Comparison of ENCODE assay signal across 14 mouse cellular contexts in genomic region chr2:25258887-25259286, GRCm38 (mm10). TPM values are rescaled to one million over a fixed set of nuclear protein-coding genes. Genes with fewer than 3 reads are reported as not detected.
DNase-seq lines count a peak whose midpoint lies in the region; ATAC-seq and TF ChIP-seq lines count a peak whose summit lies in the region.
"Had no signal": no experiment of that assay in that cellular context is flagged by ENCODE, and none has a peak within 500 bp of the region (broad histone marks: within the 10 kb centered on the region; RNA-seq: fewer than 3 reads in every experiment).

No protein-coding gene starts in this region.

- no peaks in the 10 kb centered on the region for H3K36me3 ChIP-seq in heart, postnatal 0 days (replicated peaks; ENCODE audit: control insufficient read depth, insufficient read depth, low read length)
- no peaks in the 10 kb centered on the region for H3K36me3 ChIP-seq in midbrain, postnatal 0 days (ENCODE audit: insufficient read depth, low read length)
- no peaks in the 10 kb centered on the region for H3K36me3 ChIP-seq in midbrain, embryonic 11.5 days (ENCODE audit: control insufficient read depth, insufficient read depth, low read length)
- no peaks in the 10 kb centered on the region for H3K36me3 ChIP-seq in limb, embryonic 10.5 days
- H3K36me3 ChIP-seq: hindbrain, embryonic 10.5 days; midbrain, embryonic 15.5 days; stomach, embryonic 15.5 days had no signal

- H3K27me3 ChIP-seq in heart, postnatal 0 days (ENCODE audit: control insufficient read depth, insufficient read depth, low read length) = no peaks in the 10 kb centered on the region
- H3K27me3 ChIP-seq in midbrain, postnatal 0 days (ENCODE audit: insufficient read depth, low read length) = 0 out of 2 replicates have a peak, but pooled peaks cover under 1% of the 10 kb centered on the region
- H3K27me3 ChIP-seq in midbrain, embryonic 11.5 days (ENCODE audit: control insufficient read depth, insufficient read depth, low read length) = peaks cover 11% of the 10 kb centered on the region
- peaks cover 9% of the 10 kb centered on the region for H3K27me3 ChIP-seq in limb, embryonic 10.5 days (ENCODE audit: low read depth, poor library complexity, severe bottlenecking)

- no peak for TF ChIP-seq EP300 in heart, postnatal 0 days (IDR thresholded peaks at IDR 0.05; ENCODE audit: low read depth)

- peak; percentile 41 for TF ChIP-seq CTCF in heart, postnatal 0 days (IDR thresholded peaks at IDR 0.05; ENCODE audit: low read depth)
- TF ChIP-seq CTCF in midbrain, postnatal 0 days (IDR thresholded peaks at IDR 0.05) = peak; percentile 59

- DNase-seq in heart, postnatal 0 days (ENCODE audit: low spot score) = no peak
- DNase-seq in heart, postnatal 14 days = no peak
- DNase-seq in midbrain, postnatal 0 days (ENCODE audit: low spot score) = no peak
- DNase-seq in midbrain, embryonic 11.5 days (ENCODE audit: low spot score, missing footprints) = no peak
- DNase-seq in NIH3T3 (ENCODE audit: low read depth) = peak; percentile 47
- DNase-seq in retina, embryonic 14.5 days (ENCODE audit: low spot score) = peak; percentile 32
- DNase-seq in limb, embryonic 10.5 days (ENCODE audit: low spot score) = no peak
- no peak for DNase-seq in Muller cell, postnatal 12 days (ENCODE audit: inconsistent ontology term)
- DNase-seq: adrenal gland, postnatal 10 days; lung, postnatal 10 days; right cerebral cortex, postnatal 14 days had no signal

- ATAC-seq in heart, postnatal 0 days (ENCODE audit: insufficient read depth, low read depth) = no peak
- no peak for ATAC-seq in midbrain, postnatal 0 days (ENCODE audit: low FRiP score)
- no peak for ATAC-seq in midbrain, embryonic 11.5 days (ENCODE audit: low FRiP score)
- ATAC-seq: midbrain, embryonic 15.5 days had no signal

- intact Hi-C loops in heart, postnatal 14 days (cut with DNase I) = no loop called here

- 60% methylated on average over 2 of the region's 2 CpGs for WGBS in heart, postnatal 0 days
- WGBS in midbrain, postnatal 0 days = 49% methylated on average over 2 of the region's 2 CpGs
- WGBS in midbrain, embryonic 11.5 days = 59% methylated on average over 2 of the region's 2 CpGs
- WGBS in limb, embryonic 10.5 days = 69% methylated on average over 2 of the region's 2 CpGs

- no peak overlapping the region for H3K4me2 ChIP-seq in heart, postnatal 0 days (ENCODE audit: low read depth, low read length)
- no peak overlapping the region for H3K4me2 ChIP-seq in midbrain, postnatal 0 days (ENCODE audit: low read depth, low read length, poor library complexity, severe bottlenecking)
- H3K4me2 ChIP-seq in midbrain, embryonic 11.5 days = no peak overlapping the region
- H3K4me2 ChIP-seq: midbrain, embryonic 15.5 days; stomach, embryonic 15.5 days had no signal

- H3K9ac ChIP-seq in heart, postnatal 0 days (replicated peaks; ENCODE audit: low read depth, low read length) = no peak overlapping the region
- H3K9ac ChIP-seq in midbrain, postnatal 0 days (replicated peaks; ENCODE audit: low read length, poor library complexity, severe bottlenecking) = no peak overlapping the region
- no peak overlapping the region for H3K9ac ChIP-seq in midbrain, embryonic 11.5 days (ENCODE audit: low read length)
- H3K9ac ChIP-seq: midbrain, embryonic 15.5 days; stomach, embryonic 15.5 days had no signal

- H3K27ac ChIP-seq in heart, postnatal 0 days (ENCODE audit: low read depth) = no peak overlapping the region
- H3K27ac ChIP-seq in midbrain, postnatal 0 days (ENCODE audit: low read depth, low read length) = no peak overlapping the region
- H3K27ac ChIP-seq in midbrain, embryonic 11.5 days (ENCODE audit: low read depth, low read length) = no peak overlapping the region
- no peak overlapping the region for H3K27ac ChIP-seq in limb, embryonic 10.5 days
- H3K27ac ChIP-seq: hindbrain, embryonic 10.5 days; midbrain, embryonic 15.5 days; stomach, embryonic 15.5 days had no signal

- no peaks in the 10 kb centered on the region for H3K9me3 ChIP-seq in heart, postnatal 0 days (replicated peaks; ENCODE audit: control insufficient read depth, low read length)
- no peaks in the 10 kb centered on the region for H3K9me3 ChIP-seq in midbrain, postnatal 0 days (ENCODE audit: low read length)
- H3K9me3 ChIP-seq in midbrain, embryonic 11.5 days (ENCODE audit: control insufficient read depth, low read length) = no peaks in the 10 kb centered on the region
- H3K9me3 ChIP-seq in limb, embryonic 10.5 days (replicated peaks) = no peaks in the 10 kb centered on the region
- H3K9me3 ChIP-seq: hindbrain, embryonic 10.5 days; midbrain, embryonic 15.5 days; stomach, embryonic 15.5 days had no signal

- H3K4me3 ChIP-seq in heart, postnatal 0 days (ENCODE audit: low read depth, low read length) = no peak overlapping the region
- no peak overlapping the region for H3K4me3 ChIP-seq in midbrain, postnatal 0 days (ENCODE audit: low read depth, low read length)
- no peak overlapping the region for H3K4me3 ChIP-seq in midbrain, embryonic 11.5 days (ENCODE audit: low read depth, low read length)
- no peak overlapping the region for H3K4me3 ChIP-seq in limb, embryonic 10.5 days
- H3K4me3 ChIP-seq: hindbrain, embryonic 10.5 days; midbrain, embryonic 15.5 days; stomach, embryonic 15.5 days had no signal

- H3K4me1 ChIP-seq in heart, postnatal 0 days (ENCODE audit: control insufficient read depth, insufficient read depth) = peaks cover 14% of the 10 kb centered on the region
- H3K4me1 ChIP-seq in midbrain, postnatal 0 days (ENCODE audit: insufficient read depth, low read length) = peaks cover 17% of the 10 kb centered on the region
- peaks cover 20% of the 10 kb centered on the region for H3K4me1 ChIP-seq in midbrain, embryonic 11.5 days (ENCODE audit: control insufficient read depth, insufficient read depth, low read length)
- peaks cover 35% of the 10 kb centered on the region for H3K4me1 ChIP-seq in limb, embryonic 10.5 days

RNA-seq across cellular contexts. Expression of gene Tprn, which starts 3.5 kb away (rescaled TPM):
- 5.2 and 5.4 TPM in 2 replicates for total RNA-seq in heart, postnatal 0 days (2014; rRNA removed; ENCODE audit: low replicate concordance)
- polyA plus RNA-seq in heart, postnatal 0 days (2015; fragmentation: Nextera tagmentation; extraction: Ambion mirVana) = 3.6 and 3.7 TPM in 2 replicates
- total RNA-seq in heart, postnatal 14 days (2021) = 1 to 10 TPM; 5.7 to 7.6 TPM
- total RNA-seq in midbrain, postnatal 0 days (2014; rRNA removed) = 23.7 and 45.5 TPM in 2 replicates
- polyA plus RNA-seq in midbrain, postnatal 0 days (2015; fragmentation: Nextera tagmentation; extraction: Ambion mirVana) = 17.8 and 18.1 TPM in 2 replicates
- polyA plus RNA-seq in midbrain, embryonic 11.5 days (2014; fragmentation: Nextera tagmentation; extraction: Ambion mirVana) = 2.4 and 4.5 TPM in 2 replicates
- polyA plus RNA-seq in limb, embryonic 10.5 days (2016; fragmentation: Nextera tagmentation; extraction: Ambion mirVana) = 8.7 and 9.7 TPM in 2 replicates

RNA-seq across cellular contexts. Expression of gene Tmem203, which starts 3.6 kb away (rescaled TPM):
- 35.3 and 42.0 TPM in 2 replicates for total RNA-seq in heart, postnatal 0 days (2014; rRNA removed; ENCODE audit: low replicate concordance)
- 25.6 and 26.5 TPM in 2 replicates for polyA plus RNA-seq in heart, postnatal 0 days (2015; fragmentation: Nextera tagmentation; extraction: Ambion mirVana)
- total RNA-seq in heart, postnatal 14 days (2021) = 10 to 100 TPM; 12.7 to 13.4 TPM
- total RNA-seq in midbrain, postnatal 0 days (2014; rRNA removed) = 34.4 and 47.8 TPM in 2 replicates
- 20.0 and 22.7 TPM in 2 replicates for polyA plus RNA-seq in midbrain, postnatal 0 days (2015; fragmentation: Nextera tagmentation; extraction: Ambion mirVana)
- polyA plus RNA-seq in midbrain, embryonic 11.5 days (2014; fragmentation: Nextera tagmentation; extraction: Ambion mirVana) = 14.7 and 16.0 TPM in 2 replicates
- polyA plus RNA-seq in limb, embryonic 10.5 days (2016; fragmentation: Nextera tagmentation; extraction: Ambion mirVana) = 14.5 and 18.4 TPM in 2 replicates

RNA-seq across cellular contexts. Expression of gene AL732309.1, which starts 12.2 kb away (rescaled TPM):
- total RNA-seq in heart, postnatal 0 days (2014; rRNA removed; ENCODE audit: low replicate concordance) = 4.8 and 6.9 TPM in 2 replicates
- 0.97 and 1.6 TPM in 2 replicates for polyA plus RNA-seq in heart, postnatal 0 days (2015; fragmentation: Nextera tagmentation; extraction: Ambion mirVana)
- total RNA-seq in heart, postnatal 14 days (2021) = 1 to 10 TPM; 1.9 to 2.4 TPM
- 7.3 and 12.3 TPM in 2 replicates for total RNA-seq in midbrain, postnatal 0 days (2014; rRNA removed)
- 2.4 and 3.0 TPM in 2 replicates for polyA plus RNA-seq in midbrain, postnatal 0 days (2015; fragmentation: Nextera tagmentation; extraction: Ambion mirVana)
- polyA plus RNA-seq in midbrain, embryonic 11.5 days (2014; fragmentation: Nextera tagmentation; extraction: Ambion mirVana) = 3.3 and 4.1 TPM in 2 replicates
- polyA plus RNA-seq in limb, embryonic 10.5 days (2016; fragmentation: Nextera tagmentation; extraction: Ambion mirVana) = 6.5 and 7.8 TPM in 2 replicates

RNA-seq across cellular contexts. Expression of gene Ssna1, which starts 13.4 kb away (rescaled TPM):
- 58.9 and 110 TPM in 2 replicates for total RNA-seq in heart, postnatal 0 days (2014; rRNA removed; ENCODE audit: low replicate concordance)
- 111 and 117 TPM in 2 replicates for polyA plus RNA-seq in heart, postnatal 0 days (2015; fragmentation: Nextera tagmentation; extraction: Ambion mirVana)
- 10 to 100 TPM; 38.3 to 46.9 TPM for total RNA-seq in heart, postnatal 14 days (2021)
- total RNA-seq in midbrain, postnatal 0 days (2014; rRNA removed) = 71.7 and 83.9 TPM in 2 replicates
- polyA plus RNA-seq in midbrain, postnatal 0 days (2015; fragmentation: Nextera tagmentation; extraction: Ambion mirVana) = 158 and 172 TPM in 2 replicates
- 240 and 247 TPM in 2 replicates for polyA plus RNA-seq in midbrain, embryonic 11.5 days (2014; fragmentation: Nextera tagmentation; extraction: Ambion mirVana)
- 235 and 243 TPM in 2 replicates for polyA plus RNA-seq in limb, embryonic 10.5 days (2016; fragmentation: Nextera tagmentation; extraction: Ambion mirVana)

RNA-seq across cellular contexts. Expression of gene Anapc2, which starts 13.4 kb away (rescaled TPM):
- 31.4 and 48.6 TPM in 2 replicates for total RNA-seq in heart, postnatal 0 days (2014; rRNA removed; ENCODE audit: low replicate concordance)
- 41.0 and 46.5 TPM in 2 replicates for polyA plus RNA-seq in heart, postnatal 0 days (2015; fragmentation: Nextera tagmentation; extraction: Ambion mirVana)
- total RNA-seq in heart, postnatal 14 days (2021) = 10 to 100 TPM; 44.0 to 44.1 TPM
- 35.0 and 39.3 TPM in 2 replicates for total RNA-seq in midbrain, postnatal 0 days (2014; rRNA removed)
- polyA plus RNA-seq in midbrain, postnatal 0 days (2015; fragmentation: Nextera tagmentation; extraction: Ambion mirVana) = 103 and 107 TPM in 2 replicates
- polyA plus RNA-seq in midbrain, embryonic 11.5 days (2014; fragmentation: Nextera tagmentation; extraction: Ambion mirVana) = 105 and 117 TPM in 2 replicates
- polyA plus RNA-seq in limb, embryonic 10.5 days (2016; fragmentation: Nextera tagmentation; extraction: Ambion mirVana) = 138 and 153 TPM in 2 replicates

Comparison
In these comparisons a context has a peak if more than half of its experiments do, and no peak if none do; other contexts are left out.
1. DNase-seq: peak in NIH3T3 (single experiment) and retina, embryonic 14.5 days (single experiment); none in heart, postnatal 0 days (single experiment), heart, postnatal 14 days (0 of 2), midbrain, postnatal 0 days (single experiment), midbrain, embryonic 11.5 days (single experiment), limb, embryonic 10.5 days (single experiment) and Muller cell, postnatal 12 days (single experiment).